Mouse (Mus musculus): ENCODE data around the gene 1700003E16Rik.
A peak's percentile ranks its signal among the peaks of the same experiment; 100 is the strongest.

Gene 1700003E16Rik

DNA sequence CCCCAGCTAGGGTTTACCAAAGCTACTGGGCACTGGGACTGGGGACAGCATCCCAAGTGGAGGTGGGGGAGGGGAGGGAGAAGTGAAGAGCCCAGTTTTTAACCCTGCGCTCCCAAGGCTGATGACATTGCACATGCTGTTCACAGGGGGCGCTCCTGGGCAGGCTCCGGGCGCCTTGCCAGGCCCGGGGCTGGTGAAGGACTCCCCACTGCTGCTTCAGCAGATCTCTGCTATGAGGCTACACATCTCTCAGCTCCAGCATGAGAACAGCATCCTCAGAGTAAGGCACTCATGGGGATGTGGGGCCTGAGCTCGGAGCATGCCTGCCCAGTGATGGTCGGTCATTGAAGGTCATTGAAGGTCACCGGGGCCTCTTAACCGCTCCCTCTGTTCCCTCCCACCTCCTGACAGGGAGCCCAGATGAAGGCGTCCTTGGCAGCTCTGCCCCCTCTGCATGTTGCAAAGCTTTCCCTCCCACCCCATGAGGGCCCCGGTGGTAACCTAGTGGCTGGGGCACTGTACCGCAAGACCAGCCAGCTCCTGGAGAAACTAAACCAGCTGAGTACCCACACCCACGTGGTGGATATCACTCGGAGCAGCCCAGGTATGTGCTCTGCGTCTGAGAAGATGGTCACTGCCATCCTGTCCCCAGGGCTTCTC lies 41.3 kb downstream of the 1700003E16Rik start:
- DNase-seq (ENCODE audit: inconsistent age in 2 of 2, low spot score in 1 of 2) = peak; percentile 71 to 91

DNA sequence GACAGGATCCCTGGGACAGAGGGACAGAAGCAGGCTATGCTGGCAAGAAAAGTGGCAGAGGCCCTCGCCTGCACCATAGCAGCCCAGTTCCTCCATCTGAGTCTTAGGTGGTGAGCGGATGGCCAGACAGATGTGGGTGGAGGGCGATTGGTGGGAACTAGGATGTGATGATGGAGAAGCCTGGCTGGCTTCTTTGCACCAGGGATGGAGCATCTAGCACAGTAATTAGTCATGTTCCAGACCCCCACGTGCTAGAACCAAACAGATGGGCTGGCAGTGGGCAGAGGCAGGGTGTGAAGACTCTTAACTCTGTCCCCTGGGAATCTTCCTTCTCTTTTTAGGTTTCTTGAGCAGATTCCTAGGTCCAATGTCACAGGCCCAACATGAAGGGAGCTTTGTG lies 47.1 kb downstream of the 1700003E16Rik start:
- DNase-seq (ENCODE audit: inconsistent age in 2 of 2, low spot score in 1 of 2) = no peak

DNA sequence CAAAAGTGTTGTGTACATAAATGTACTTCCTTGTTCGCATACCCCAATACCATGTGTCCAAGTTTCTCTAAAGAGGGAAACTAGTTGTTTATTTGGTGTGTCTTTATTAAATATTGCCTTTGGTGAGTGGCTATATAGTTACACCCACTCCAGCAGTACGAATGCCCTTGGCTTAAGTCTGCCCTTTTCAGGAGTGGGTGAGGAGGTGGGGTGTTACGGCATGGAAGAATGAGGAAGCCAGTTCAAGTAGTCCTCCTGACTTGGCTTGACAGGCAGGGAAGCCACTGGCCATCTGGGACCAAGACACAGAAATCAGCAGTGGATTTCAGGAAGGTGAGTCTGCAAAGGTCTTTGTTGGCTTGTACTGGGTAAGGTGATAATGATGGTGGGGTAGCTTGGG lies 49.6 kb downstream of the 1700003E16Rik start:
- no peak for DNase-seq (ENCODE audit: inconsistent age in 2 of 2, low spot score in 1 of 2)

DNA sequence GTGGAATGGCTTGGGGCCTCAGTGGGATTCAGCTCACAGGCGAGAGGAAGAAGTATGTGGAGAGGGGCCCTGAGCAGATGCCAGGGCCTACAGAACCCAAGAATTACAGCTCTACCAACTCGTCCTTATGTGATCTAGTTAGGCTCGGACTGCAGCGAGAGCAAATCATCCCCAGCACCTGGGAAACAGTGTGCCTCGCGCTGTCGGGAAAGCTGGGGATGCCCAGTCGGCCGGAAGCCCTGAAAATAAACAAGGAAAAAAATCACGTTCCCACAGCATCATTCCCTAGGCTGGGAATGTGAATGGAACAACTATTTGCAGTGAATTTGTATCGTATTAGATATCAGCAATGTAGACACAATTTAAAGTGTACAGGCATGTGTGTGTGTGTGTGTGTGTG lies 50.1 kb downstream of the 1700003E16Rik start:
- no peak for DNase-seq (ENCODE audit: inconsistent age in 2 of 2, low spot score in 1 of 2)

DNA sequence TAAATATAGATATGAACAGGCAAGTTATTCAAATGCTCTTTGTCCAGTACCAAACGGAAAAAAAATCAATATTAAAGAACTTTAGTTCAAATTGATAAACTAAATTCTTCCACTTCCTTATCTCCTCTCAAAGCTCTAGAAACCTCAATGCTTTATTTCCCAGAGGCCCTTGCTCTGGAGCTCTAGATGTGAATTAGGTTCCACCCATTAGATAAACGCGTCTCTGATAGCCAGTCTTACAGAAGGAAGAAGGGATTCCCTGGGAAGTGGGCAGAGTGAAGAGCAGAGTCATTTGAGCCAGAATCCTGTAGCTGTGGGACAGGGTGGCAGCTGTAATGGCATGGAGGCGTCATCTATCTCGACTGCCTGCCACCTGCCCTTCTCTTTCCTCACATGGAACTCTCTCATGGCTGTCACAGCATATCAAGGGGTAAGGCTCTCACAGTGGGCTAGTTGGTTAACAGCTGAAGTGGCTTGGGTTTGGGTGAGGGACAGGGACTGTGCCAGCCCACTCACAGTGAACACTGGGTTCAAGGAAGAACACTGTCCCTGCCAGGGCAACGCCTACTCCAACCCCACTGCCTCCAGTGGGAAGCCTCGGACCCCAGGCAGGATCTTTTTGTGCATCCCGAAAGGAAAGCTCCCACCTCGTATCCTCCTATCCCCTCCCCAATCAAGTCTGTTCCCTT lies 51.3 kb downstream of the 1700003E16Rik start:
- DNase-seq (ENCODE audit: inconsistent age in 2 of 2, low spot score in 1 of 2) = no peak

DNA sequence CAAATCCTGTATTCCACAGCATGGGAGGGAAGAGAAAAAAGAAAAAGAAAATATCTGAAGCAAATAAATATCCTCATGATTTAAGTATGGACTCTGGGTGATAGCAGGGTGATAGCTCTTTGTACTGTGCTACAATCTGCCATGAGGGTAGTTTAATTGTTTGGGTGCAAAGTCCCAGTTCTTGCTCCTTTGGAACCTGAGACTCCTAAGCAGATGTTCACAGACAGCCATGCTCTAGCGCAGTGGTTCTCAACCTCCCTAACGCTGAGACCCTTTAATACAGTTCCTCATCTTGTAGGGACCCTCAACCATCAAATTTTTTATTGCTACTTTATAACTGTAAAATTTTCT lies 51.8 kb downstream of the 1700003E16Rik start:
- no peak for DNase-seq (ENCODE audit: inconsistent age in 2 of 2, low spot score in 1 of 2)

DNA sequence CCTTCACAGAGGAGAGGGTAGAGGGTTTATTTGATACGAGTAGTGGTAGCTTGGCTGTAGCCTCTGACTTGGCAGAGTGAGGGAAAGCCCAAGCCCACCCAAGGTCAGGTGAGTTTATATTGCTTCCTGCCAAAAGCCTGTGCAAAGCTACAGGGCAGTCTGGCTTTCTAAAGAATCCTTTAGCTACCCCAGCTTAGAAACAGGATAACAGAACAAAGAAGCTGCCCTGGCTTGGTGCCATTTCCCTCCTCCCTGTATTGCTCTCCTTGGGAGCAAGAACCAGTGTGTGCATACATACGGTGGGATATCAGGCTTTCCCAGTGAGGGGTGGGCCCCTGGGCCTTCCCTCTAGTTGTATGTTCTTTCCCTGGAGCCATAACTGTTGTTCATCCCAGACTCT lies 54.3 kb downstream of the 1700003E16Rik start:
- no peak for DNase-seq (ENCODE audit: inconsistent age in 2 of 2, low spot score in 1 of 2)

DNA sequence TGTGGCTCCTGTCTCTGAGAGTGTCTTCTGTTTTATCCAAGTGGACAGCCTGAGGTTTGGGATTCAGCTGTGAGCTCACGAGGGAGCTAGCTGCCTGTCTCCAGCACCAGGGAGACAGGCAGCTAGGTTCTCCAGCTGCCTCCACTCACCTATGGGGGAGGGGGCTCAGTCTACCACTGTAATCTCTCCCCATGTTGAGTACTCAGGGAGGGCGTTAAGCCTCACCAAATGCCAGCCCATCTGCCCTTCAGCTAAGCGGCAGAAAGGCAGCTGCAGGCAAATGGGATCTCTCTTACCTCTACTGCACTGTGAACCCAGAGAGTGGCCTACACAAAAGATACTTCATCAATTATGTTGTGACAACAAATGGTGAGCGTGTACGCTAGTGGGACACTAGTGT lies 55.3 kb downstream of the 1700003E16Rik start:
- DNase-seq (ENCODE audit: inconsistent age in 2 of 2, low spot score in 1 of 2) = no peak
